Mouse (Mus musculus): ENCODE data around the gene Chac1.
A peak's percentile ranks its signal among the peaks of the same experiment; 100 is the strongest.

Gene Chac1

DNA sequence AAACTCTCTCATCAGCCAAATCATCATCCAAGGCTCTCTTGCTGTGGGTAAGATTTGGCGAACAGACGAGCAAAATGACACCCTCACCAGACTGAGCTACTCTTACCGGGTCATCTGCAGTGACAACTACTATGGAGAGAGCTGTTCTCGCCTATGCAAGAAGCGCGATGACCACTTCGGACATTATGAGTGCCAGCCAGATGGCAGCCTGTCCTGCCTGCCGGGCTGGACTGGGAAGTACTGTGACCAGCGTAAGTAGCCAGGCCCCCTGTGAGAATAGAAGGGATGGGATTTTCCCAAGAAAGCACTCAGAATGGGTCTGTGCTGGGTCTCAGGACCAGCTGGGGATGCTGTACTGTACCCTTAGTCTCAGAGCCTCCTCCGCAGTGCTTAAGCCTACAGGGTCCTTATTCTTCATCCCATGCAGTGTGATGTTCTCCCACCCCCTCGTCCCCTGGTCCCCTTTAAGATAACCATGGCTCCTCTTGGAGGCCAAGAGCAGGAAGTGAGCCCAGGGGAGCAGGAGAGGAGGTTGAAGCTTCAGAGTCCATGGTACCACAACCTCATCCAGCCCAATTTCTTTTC is 23.0 kb upstream of the Chac1 start:
- DNase-seq (ENCODE audit: low read depth): no peak

DNA sequence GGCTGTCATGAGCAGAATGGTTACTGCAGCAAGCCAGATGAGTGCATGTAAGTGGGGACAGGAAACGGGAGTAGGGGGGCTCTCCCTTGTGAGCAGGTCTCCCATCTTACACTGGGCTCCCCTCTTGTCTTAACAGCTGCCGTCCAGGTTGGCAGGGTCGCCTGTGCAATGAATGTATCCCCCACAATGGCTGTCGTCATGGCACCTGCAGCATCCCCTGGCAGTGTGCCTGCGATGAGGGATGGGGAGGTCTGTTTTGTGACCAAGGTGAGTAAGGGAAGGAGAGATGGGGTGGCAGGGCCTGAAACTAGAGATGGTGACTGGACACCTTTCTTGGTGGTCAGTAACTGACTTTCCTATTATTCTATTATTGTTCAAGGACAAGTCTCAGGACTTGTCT is 22.5 kb upstream of the Chac1 start:
- DNase-seq (ENCODE audit: low read depth): no peak

DNA sequence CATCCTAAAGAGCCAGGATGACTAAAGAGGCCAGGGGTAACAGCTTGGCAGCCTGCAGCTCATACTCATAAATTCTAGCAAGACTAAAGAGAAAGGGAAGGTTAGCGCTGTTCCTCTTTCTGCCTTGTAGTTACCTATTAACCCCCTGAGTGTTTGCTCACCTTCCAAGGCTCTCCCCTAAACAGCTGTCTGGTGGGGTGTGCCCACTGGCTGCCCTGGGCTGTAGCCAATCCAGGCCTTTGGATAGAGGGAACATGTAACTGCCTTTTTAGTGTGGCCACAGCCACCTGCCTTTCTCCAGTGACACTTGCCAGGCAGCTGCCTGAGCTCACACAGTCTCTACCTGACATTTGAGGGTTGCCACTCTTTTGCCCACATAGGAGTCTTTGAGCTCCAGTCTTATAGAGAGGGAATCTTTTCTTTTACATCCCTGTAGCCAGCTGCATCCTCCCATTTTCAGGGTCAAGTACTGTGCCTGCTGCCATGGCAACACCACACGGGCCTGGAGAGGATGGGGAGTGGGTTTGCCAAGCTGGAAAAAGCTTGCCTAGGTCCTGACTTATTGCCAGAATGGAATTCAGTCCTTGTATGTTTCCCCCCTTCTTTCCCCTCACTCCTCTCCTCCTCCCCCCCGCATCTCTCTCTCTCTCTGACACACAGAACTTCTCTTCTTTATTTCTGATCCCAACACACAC is 21.8 kb upstream of the Chac1 start:
- no peak for DNase-seq (ENCODE audit: low read depth)

DNA sequence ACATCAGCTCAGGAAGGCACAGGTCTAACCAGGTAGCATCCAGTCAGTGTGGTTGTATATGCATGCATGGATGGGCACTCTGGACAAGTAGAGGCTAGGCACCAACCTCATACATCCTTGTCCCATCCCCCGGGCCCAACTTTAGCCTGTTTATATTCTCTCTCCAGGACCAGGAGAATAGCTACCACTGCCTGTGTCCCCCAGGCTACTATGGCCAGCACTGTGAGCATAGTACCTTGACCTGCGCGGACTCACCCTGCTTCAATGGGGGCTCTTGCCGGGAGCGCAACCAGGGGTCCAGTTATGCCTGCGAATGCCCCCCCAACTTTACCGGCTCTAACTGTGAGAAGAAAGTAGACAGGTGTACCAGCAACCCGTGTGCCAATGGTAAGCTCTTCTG is 20.2 kb upstream of the Chac1 start:
- no peak for DNase-seq (ENCODE audit: low read depth)

DNA sequence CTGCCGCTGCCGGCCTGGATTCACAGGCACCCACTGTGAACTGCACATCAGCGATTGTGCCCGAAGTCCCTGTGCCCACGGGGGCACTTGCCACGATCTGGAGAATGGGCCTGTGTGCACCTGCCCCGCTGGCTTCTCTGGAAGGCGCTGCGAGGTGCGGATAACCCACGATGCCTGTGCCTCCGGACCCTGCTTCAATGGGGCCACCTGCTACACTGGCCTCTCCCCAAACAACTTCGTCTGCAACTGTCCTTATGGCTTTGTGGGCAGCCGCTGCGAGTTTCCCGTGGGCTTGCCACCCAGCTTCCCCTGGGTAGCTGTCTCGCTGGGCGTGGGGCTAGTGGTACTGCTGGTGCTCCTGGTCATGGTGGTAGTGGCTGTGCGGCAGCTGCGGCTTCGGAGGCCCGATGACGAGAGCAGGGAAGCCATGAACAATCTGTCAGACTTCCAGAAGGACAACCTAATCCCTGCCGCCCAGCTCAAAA is 18.8 kb upstream of the Chac1 start:
- no peak for DNase-seq (ENCODE audit: low read depth)

DNA sequence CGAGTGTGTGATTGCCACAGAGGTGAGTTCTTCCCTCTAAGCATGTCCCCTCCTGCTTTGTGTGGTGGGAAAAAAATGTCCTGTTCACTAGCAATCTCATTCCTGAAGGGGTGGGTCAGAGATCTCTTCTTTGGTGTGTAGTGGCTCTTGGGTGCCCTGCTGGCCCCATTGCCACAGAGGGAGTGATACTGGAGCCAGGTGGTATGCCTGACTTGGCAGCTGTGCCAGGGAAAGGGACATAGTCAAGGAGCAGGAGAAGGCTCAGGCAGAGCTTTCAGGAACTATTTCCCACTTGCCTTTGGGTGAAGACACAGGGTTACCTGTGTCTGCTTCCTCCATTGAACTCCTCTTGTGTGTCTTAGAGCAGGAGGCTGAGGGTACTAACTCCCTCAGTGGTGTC is 16.9 kb upstream of the Chac1 start:
- DNase-seq (ENCODE audit: low read depth): no peak

DNA sequence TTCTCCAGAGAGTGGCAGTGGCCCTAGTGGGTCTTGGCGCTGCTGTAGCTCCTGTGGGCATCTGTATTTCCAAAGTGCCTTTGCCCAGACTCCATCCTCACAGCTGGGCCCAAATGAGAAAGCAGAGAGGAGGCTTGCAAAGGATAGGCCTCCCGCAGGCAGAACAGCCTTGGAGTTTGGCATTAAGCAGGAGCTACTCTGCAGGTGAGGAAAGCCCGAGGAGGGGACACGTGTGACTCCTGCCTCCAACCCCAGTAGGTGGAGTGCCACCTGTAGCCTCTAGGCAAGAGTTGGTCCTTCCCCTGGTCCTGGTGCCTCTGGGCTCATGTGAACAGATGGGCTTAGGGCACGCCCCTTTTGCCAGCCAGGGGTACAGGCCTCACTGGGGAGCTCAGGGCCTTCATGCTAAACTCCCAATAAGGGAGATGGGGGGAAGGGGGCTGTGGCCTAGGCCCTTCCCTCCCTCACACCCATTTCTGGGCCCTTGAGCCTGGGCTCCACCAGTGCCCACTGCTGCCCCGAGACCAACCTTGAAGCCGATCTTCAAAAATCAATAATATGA is 16.0 kb upstream of the Chac1 start:
- no peak for DNase-seq (ENCODE audit: low read depth)

DNA sequence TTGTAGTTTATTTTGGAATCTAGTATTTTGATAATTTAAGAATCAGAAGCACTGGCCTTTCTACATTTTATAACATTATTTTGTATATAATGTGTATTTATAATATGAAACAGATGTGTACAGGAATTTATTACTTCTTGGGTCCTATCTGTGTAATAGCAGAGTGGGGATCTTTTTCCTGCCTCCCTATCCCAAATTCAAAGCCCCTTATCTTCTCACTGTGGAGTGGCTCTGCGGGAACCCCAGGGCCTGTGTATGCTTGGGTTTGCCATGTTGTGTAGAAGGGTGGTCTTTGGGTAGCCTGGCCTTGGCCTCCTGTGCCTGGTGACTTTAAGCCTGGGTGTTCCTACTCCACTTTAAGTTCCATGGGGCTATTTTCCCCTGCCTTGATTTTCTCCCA is 15.5 kb upstream of the Chac1 start:
- DNase-seq (ENCODE audit: low read depth): no peak

DNA sequence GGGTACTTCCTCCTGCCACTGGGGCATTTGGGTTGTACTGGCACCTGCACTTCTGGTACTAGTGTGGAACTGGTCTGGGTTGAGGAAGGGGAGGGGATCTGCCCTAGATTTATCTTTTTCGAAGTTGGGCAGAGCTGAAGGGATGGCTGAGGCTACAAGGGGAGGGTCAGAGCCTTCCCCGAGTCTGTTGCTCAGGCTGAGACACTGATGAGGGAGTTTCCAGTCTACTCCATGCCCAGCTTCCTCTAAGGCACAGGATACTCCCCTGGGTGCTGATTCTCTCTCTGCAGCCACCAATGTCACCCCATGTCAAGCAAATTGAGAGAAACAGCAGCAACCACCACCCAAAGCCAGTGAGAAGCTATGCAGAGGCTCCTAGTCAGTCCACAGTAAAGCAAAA is 15.0 kb upstream of the Chac1 start:
- DNase-seq (ENCODE audit: low read depth): no peak

DNA sequence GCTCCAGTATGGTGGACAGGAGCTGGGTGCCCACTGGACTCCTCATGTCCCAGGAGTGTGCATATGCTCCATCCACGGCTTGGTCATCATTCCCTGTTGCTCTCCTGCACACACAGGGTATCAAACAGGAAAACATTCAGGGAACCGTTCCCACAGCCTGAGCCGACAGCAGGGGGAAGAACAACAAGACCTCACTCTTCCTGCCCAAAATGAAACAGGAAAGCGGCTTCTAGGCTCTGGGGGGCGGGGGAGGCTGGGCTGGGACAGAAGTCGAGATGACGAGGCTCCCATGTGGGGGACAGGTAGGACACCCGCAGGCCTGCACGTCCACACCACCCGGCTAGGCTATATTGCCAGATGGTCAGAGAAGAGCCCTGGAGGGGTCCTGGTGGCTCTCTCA is 14.6 kb upstream of the Chac1 start:
- DNase-seq (ENCODE audit: low read depth): no peak

DNA sequence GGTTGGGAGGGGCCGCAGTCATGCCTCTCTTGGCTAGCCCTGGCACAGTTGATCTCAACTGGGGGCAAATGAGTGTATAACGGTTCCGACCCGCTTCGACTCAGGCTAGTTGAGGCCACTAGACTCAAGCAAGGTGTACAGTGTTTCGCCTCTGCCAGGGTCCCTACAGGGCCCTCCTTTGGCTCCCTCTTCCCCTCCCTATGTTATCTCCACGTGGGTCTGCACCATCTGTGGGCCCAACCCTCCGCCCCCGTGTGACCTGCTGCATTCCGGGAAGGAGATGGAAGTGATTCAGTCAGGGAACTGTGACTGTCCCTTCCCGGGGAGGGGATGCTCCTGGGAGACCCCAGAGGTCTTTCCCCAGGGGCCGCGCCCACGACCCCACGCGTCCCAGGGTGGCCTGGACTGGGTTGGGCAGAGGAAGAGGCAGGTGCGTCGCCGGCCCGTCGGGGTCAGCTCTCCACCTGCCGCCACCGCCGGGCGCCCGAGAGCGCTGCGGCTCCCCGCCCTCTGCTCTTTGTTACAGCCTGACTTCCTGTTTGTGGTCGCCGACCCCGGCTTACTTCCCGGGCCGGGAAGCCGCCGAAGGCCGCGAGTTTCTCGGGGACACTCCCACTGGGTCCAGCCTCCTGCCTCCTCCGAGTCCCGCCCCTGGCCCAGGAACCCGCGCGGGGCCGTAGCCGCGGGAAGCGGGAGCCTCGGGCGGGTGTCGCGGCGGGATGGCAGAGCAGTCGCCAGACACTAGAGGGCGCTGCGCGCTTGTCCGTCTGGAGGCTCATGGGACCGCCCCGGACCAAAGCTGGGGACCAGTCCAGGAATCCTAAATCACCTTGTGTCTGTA is 13.4 kb upstream of the Chac1 start:
- peak; percentile 49 for DNase-seq (ENCODE audit: low read depth)

DNA sequence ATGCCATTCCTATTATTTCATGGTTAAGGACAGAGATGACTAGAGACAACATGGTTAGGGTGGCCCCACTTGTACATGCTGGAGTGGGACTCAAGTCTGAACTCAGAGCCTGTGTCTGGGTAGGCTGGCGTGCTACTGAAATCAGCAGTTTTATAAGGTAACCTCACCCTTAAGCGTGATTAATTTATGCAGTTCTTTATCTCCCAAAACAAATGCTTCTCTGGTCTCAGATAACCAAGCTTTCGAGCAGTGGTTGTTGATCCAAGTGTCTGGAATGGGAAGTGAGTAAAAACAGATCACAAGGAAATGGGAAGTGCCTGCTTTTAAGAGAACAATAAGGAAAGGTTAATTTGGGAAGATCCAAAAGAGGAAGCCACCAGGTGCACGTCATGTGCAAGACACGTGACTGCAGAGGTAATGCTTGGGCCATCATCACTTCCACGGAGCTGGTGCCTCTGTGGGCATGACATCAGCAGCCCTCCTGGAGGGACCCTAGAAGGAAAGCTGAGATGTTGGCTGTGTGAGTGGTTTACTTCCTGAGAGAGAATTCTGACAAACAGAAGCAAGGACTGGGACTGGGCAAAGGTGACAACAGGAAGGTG is 6.4 kb upstream of the Chac1 start:
- DNase-seq (ENCODE audit: low read depth): no peak

DNA sequence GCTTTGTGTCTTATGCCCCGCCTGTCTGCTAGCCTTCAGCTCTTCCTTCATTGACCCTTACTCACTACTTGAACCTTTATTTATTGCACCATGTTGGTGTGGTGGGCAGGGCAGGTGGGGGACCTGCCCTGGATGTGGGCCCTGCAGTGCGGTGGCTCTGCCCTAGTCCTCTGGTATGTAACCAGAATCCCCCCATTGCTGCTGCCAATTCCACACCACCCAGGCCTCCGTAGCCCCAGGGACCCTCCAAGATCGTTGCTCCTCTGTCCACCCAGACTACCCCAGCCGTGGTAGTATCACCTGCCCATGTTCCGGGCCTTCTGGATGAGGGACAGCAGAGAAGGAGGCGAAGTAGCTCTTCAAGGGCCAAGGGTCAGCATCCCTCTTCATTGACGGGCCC is 2.7 kb downstream of the Chac1 start:
- DNase-seq (ENCODE audit: low read depth): no peak

DNA sequence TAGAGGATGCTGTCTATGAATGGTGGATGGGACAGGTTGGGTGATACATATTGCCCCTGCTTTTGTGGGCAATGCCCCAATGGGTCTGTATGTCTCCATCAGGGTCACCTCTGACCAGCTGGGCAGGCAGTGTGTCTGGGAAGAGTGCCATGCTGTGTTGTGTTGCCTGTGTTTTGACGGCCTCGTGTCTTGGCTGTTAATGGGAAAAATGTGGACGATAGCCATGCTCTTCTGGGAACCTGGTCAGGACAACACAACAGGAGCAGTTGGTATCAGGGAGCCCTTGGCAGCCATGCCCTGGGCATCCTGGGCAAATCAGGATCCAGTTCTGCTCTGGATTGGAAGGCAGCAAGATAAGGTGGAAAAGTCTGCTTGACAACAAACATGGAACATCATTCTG is 4.1 kb downstream of the Chac1 start:
- DNase-seq (ENCODE audit: low read depth): no peak

DNA sequence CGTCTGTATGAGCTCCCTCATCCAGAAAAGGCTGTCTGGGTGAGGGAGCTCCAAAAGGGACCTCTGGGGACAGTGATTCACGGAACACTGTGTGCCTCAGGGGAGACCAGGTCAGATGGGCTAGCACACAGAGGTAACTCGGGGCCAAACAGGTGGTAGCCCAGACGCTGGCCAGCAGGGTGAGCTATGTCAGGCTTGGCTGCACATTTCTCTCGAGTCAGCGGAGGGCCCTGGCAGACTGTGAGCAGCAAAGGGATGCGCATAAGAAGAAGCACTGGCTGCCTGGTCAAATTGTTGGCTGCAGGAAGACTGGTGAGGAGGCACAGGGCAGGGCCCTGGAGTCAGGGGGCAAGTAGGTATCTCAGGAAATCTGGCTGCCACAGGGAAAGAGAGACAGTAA is 4.6 kb downstream of the Chac1 start:
- no peak for DNase-seq (ENCODE audit: low read depth)

DNA sequence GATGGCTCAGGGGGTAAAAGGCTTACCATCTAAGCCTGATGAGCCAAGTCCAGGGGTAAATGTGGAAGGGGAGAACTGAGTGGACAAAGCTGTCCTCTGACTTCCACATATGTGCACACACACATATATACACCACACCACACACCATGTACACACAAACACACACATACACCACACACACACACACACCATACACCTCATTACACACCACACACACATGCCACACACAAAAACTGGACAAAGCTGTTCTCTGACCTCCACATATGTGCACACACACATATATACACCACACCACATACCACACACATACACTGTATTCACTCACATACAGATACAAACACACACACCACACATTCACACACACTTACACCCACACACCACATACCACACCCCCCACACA is 5.3 kb downstream of the Chac1 start:
- DNase-seq (ENCODE audit: low read depth): no peak

DNA sequence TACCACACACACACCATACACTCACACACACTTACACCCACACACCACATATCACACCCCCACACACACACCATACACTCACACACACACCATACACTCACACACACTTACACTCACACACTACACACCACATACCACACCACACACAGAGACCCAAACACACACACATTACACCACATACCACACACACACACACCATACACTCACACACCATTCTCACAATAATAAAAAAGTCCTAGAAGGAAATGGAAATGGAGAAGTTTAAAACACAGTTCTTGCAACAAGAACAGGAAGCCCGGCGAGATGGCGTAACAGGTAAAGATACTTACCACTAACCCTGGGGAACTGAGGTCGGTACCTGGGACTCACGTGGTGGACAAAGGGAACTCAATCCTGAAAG is 5.8 kb downstream of the Chac1 start:
- DNase-seq (ENCODE audit: low read depth): no peak

DNA sequence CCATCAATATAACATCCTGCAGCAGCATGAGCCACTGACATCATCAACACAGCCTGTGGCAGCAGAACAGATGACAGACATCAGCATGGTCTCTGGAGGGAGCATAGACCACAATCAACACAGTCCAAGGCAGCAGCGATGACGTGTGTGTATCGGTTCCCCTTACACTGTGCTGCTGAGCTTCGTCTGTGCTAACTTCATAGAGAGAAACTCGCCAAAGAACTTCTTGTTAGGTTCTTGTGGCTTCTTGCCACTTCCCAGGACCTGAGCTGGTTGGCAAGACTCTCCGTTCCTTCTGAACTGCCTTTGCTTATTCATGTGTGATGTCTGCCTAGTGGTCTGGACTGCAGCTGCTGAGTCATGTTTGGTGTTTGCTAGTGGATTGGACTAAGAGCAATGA is 7.2 kb downstream of the Chac1 start:
- DNase-seq (ENCODE audit: low read depth): no peak

DNA sequence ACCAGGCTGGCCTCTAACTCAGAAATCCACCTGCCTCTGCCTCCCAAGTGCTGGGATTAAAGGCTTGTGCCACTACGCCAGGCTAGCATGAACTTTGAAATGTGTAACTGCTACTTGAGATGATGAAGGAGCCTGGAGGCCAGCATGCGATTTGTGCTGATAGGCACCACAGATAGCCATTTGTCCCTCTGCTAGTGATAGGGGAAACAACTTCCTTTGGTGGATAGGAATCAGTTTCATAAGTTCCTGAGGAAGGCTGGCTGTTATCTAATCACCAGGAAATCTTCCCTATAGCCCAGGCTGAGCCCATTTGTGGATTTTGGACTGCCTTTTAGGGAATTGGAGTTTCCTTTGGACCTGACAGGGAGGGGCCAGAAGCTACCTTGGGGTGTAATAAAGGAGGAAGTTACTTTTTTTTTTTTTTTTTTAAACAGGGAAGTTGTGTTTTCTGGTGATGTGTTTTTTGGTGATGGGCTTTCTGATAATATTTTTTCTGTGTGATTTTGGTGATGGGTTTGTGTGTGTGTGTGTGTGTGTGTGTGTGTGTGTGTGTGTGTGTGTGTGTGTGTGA is 8.8 kb downstream of the Chac1 start:
- DNase-seq (ENCODE audit: low read depth): no peak

DNA sequence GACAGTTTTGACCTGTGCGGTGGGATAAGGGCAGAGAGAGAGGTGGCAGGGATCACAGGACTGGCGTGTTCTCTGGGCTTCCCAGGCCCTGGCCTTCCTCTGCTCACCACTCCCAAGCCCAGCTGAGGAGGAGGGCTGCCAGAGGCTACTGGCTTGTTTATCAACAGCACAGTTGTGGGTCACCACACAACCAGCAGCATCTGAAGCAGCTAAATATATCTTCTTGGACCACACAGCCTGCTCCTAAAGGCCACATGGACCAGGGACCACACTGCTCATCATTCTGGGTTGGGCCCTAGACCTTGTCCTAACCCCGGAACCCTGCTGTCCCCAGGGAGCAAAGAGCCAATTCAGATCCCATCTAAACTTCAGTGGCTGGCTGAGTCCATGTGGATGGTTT is 13.9 kb downstream of the Chac1 start:
- DNase-seq (ENCODE audit: low read depth): no peak

DNA sequence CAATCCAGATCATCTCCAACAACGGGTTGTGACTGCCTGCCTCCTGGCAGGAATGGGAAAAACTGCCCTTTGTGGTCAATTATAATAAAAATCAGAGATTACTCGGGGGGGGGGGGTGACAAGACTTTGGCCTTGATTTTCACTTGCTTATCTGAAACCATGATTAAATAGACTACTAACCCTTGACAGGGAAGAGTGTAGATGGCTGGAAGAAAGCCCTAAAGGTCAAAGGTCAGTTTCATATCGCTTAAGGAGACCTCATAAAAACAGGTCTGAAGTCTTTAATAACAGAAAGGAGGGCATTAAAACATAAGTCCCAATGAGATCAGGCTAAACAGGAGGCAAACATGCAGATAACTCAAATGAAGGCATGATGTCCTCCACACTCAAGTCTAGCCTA is 16.3 kb downstream of the Chac1 start:
- no peak for DNase-seq (ENCODE audit: low read depth)

DNA sequence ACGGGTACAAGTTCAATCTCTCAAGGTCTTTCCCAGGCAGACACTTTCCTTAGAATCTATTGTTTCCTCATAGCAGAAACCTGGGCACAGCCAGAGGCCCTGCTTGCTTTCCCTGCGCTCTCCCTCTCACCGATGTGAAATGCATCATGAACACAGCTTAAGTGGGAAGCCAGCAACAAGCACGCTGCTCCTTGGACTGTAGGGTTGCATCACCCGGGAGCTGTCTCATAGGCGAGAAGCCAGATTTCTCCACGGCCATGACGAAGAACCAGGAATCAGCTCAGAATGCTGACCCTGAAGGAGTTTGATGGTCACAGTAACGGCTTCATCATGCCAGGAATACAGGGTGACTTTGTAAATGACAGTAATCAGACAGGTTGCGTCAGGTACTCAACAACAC is 19.1 kb downstream of the Chac1 start:
- DNase-seq (ENCODE audit: low read depth): no peak

All from fibroblast of lung, adult 2 months (primary cell).